Mouse (Mus musculus): Measurements from ENCODE around the gene Gda. TPM values are rescaled to one million over a fixed set of nuclear protein-coding genes. Genes with fewer than 3 reads are reported as not detected.
A peak's percentile ranks its signal among the peaks of the same experiment; 100 is the strongest.

Gene Gda
- polyA plus RNA-seq, 1 experiment = 1.4 TPM

- Histone ChIP-seq H3K4me1 (ENCODE audit: control insufficient read depth, insufficient read depth, low read length) (no peaks in the 10 kb centered on the region), H3K4me3 (ENCODE audit: insufficient read depth, low read depth, low read length) (no peak overlapping the region), H3K27ac (ENCODE audit: insufficient read depth, low read depth, low read length) (no peak overlapping the region), H3K36me3 (ENCODE audit: control insufficient read depth, insufficient read depth, low read length) (no peaks in the 10 kb centered on the region), H3K27me3 (replicated peaks; ENCODE audit: control insufficient read depth, insufficient read depth, low read length) (no peaks in the 10 kb centered on the region)
- peak; percentile 49 for TF ChIP-seq CTCF (conservative IDR thresholded peaks at IDR 0.05; ENCODE audit: insufficient read depth, insufficient read length, low read depth, low read length)
- no peak for TF ChIP-seq POLR2A (IDR thresholded peaks at IDR 0.05; ENCODE audit: low read depth, low read length)
- peak; percentile 37 for DNase-seq
- 48% methylated on average over 11 of the region's 11 CpGs for WGBS
Measured at GRCm38 (mm10) chr19:21373073-21373755, 100.0 kb downstream of the Gda start.

- Histone ChIP-seq H3K36me3 (ENCODE audit: control insufficient read depth, insufficient read depth, low read length) (no peaks in the 10 kb centered on the region), H3K27ac (ENCODE audit: insufficient read depth, low read depth, low read length) (no peak overlapping the region), H3K4me1 (ENCODE audit: control insufficient read depth, insufficient read depth, low read length) (no peaks in the 10 kb centered on the region), H3K4me3 (ENCODE audit: insufficient read depth, low read depth, low read length) (no peak overlapping the region), H3K27me3 (replicated peaks; ENCODE audit: control insufficient read depth, insufficient read depth, low read length) (no peaks in the 10 kb centered on the region)
- 68% methylated on average over 12 of the region's 12 CpGs for WGBS
- DNase-seq = no peak
- TF ChIP-seq CTCF (conservative IDR thresholded peaks at IDR 0.05; ENCODE audit: insufficient read depth, insufficient read length, low read depth, low read length) (peak; percentile 22; the same call in 1 of the 2 replicates), POLR2A (IDR thresholded peaks at IDR 0.05; ENCODE audit: low read depth, low read length) (no peak)
Measured at GRCm38 (mm10) chr19:21372395-21373072, 100.7 kb downstream of the Gda start.

GRCm38 (mm10) chr19:21371337-21371736 is 101.9 kb downstream of the Gda start:
- WGBS = 54% methylated on average over 2 of the region's 2 CpGs
- DNase-seq = no peak
- TF ChIP-seq POLR2A (IDR thresholded peaks at IDR 0.05; ENCODE audit: low read depth, low read length) (no peak), CTCF (conservative IDR thresholded peaks at IDR 0.05; ENCODE audit: insufficient read depth, insufficient read length, low read depth, low read length) (peak; percentile 36)
- Histone ChIP-seq H3K4me1 (ENCODE audit: control insufficient read depth, insufficient read depth, low read length) (no peaks in the 10 kb centered on the region), H3K27ac (ENCODE audit: insufficient read depth, low read depth, low read length) (no peak overlapping the region), H3K27me3 (replicated peaks; ENCODE audit: control insufficient read depth, insufficient read depth, low read length) (no peaks in the 10 kb centered on the region), H3K36me3 (ENCODE audit: control insufficient read depth, insufficient read depth, low read length) (no peaks in the 10 kb centered on the region), H3K4me3 (ENCODE audit: insufficient read depth, low read depth, low read length) (no peak overlapping the region)

- DNase-seq = no peak
- Histone ChIP-seq H3K4me3 (ENCODE audit: insufficient read depth, low read depth, low read length) (no peak overlapping the region), H3K4me1 (ENCODE audit: control insufficient read depth, insufficient read depth, low read length) (no peaks in the 10 kb centered on the region), H3K36me3 (ENCODE audit: control insufficient read depth, insufficient read depth, low read length) (no peaks in the 10 kb centered on the region), H3K27ac (ENCODE audit: insufficient read depth, low read depth, low read length) (no peak overlapping the region), H3K27me3 (replicated peaks; ENCODE audit: control insufficient read depth, insufficient read depth, low read length) (no peaks in the 10 kb centered on the region)
- 93% methylated on average over 8 of the region's 8 CpGs for WGBS
- TF ChIP-seq CTCF (conservative IDR thresholded peaks at IDR 0.05; ENCODE audit: insufficient read depth, insufficient read length, low read depth, low read length) = no peak
- TF ChIP-seq POLR2A (IDR thresholded peaks at IDR 0.05; ENCODE audit: low read depth, low read length) = no peak
Measured at GRCm38 (mm10) chr19:21370782-21371181, 102.5 kb downstream of the Gda start.

- WGBS = 86% methylated on average over 6 of the region's 6 CpGs
- TF ChIP-seq POLR2A (IDR thresholded peaks at IDR 0.05; ENCODE audit: low read depth, low read length) (no peak), CTCF (conservative IDR thresholded peaks at IDR 0.05; ENCODE audit: insufficient read depth, insufficient read length, low read depth, low read length) (no peak)
- no peak overlapping the region for H3K4me3 ChIP-seq (ENCODE audit: insufficient read depth, low read depth, low read length)
- no peak overlapping the region for H3K27ac ChIP-seq (ENCODE audit: insufficient read depth, low read depth, low read length)
- no peaks in the 10 kb centered on the region for H3K36me3 ChIP-seq (ENCODE audit: control insufficient read depth, insufficient read depth, low read length)
- H3K27me3 ChIP-seq (replicated peaks; ENCODE audit: control insufficient read depth, insufficient read depth, low read length) = no peaks in the 10 kb centered on the region
- H3K4me1 ChIP-seq (ENCODE audit: control insufficient read depth, insufficient read depth, low read length) = no peaks in the 10 kb centered on the region
- DNase-seq = no peak
Measured at GRCm38 (mm10) chr19:21369175-21369574, 104.1 kb downstream of the Gda start.

GRCm38 (mm10) chr19:21368595-21368994 is 104.7 kb downstream of the Gda start:
- DNase-seq = no peak
- Histone ChIP-seq H3K4me3 (ENCODE audit: insufficient read depth, low read depth, low read length) (no peak overlapping the region), H3K36me3 (ENCODE audit: control insufficient read depth, insufficient read depth, low read length) (no peaks in the 10 kb centered on the region), H3K4me1 (ENCODE audit: control insufficient read depth, insufficient read depth, low read length) (no peaks in the 10 kb centered on the region), H3K27me3 (replicated peaks; ENCODE audit: control insufficient read depth, insufficient read depth, low read length) (no peaks in the 10 kb centered on the region), H3K27ac (ENCODE audit: insufficient read depth, low read depth, low read length) (no peak overlapping the region)
- TF ChIP-seq POLR2A (IDR thresholded peaks at IDR 0.05; ENCODE audit: low read depth, low read length) = no peak
- TF ChIP-seq CTCF (conservative IDR thresholded peaks at IDR 0.05; ENCODE audit: insufficient read depth, insufficient read length, low read depth, low read length) = no peak
- WGBS = 87% methylated on average over 4 of the region's 4 CpGs

- no peak for DNase-seq
- H3K27ac ChIP-seq (ENCODE audit: insufficient read depth, low read depth, low read length) = no peak overlapping the region
- no peaks in the 10 kb centered on the region for H3K36me3 ChIP-seq (ENCODE audit: control insufficient read depth, insufficient read depth, low read length)
- no peak overlapping the region for H3K4me3 ChIP-seq (ENCODE audit: insufficient read depth, low read depth, low read length)
- H3K4me1 ChIP-seq (ENCODE audit: control insufficient read depth, insufficient read depth, low read length) = no peaks in the 10 kb centered on the region
- H3K27me3 ChIP-seq (replicated peaks; ENCODE audit: control insufficient read depth, insufficient read depth, low read length) = no peaks in the 10 kb centered on the region
- 91% methylated on average over 6 of the region's 6 CpGs for WGBS
- TF ChIP-seq POLR2A (IDR thresholded peaks at IDR 0.05; ENCODE audit: low read depth, low read length) (no peak), CTCF (conservative IDR thresholded peaks at IDR 0.05; ENCODE audit: insufficient read depth, insufficient read length, low read depth, low read length) (no peak)
Measured at GRCm38 (mm10) chr19:21357792-21358191, 115.5 kb downstream of the Gda start.

All from kidney, adult 2 months (tissue).